Mouse (Mus musculus) liver, adult 2 months (tissue): ENCODE measurements around the gene Ubash3b. TPM values are rescaled to one million over a fixed set of nuclear protein-coding genes. Genes with fewer than 3 reads are reported as not detected.

Source experiments
- DNase-seq: peaks from one replicate; pipeline ENCODE4 v3.0.0-alpha.2; 2011; ENCODE audit warnings: low read depth, low spot score; ENCODE audit errors: extremely low read depth
- H3K27ac ChIP-seq: fragments of 200-500 bp; replicated peaks from 2 replicates; pipeline ENCODE4 v1.5.1; 2012; ENCODE audit warnings: low read depth, mild to moderate bottlenecking, control low read depth, inconsistent platforms, low read length; ENCODE audit not compliant: insufficient read depth
- H3K27me3 ChIP-seq: fragments of 200-500 bp; 2 replicates; pipeline ENCODE4 v1.6.1; 2012; ENCODE audit warnings: mild to moderate bottlenecking, moderate library complexity, low read length, inconsistent platforms; ENCODE audit not compliant: control insufficient read depth, insufficient read depth
- H3K36me3 ChIP-seq: fragments of 200-500 bp; 2 replicates; pipeline ENCODE4 v1.6.1; 2012; ENCODE audit warnings: low read length, inconsistent platforms; ENCODE audit not compliant: control insufficient read depth, insufficient read depth
- H3K4me1 ChIP-seq: fragments of 200-500 bp; 2 replicates; pipeline ENCODE4 v1.6.1; 2011; ENCODE audit warnings: low read length; ENCODE audit not compliant: control insufficient read depth, insufficient read depth
- H3K4me3 ChIP-seq: fragments of 200-500 bp; 2 replicates; pipeline ENCODE4 v1.5.1; 2011; ENCODE audit warnings: low read depth, mild to moderate bottlenecking, control low read depth, low read length, moderate library complexity; ENCODE audit not compliant: insufficient read depth
- H3K79me2 ChIP-seq: fragments of 200-500 bp; 2 replicates; pipeline ENCODE4 v1.6.1; 2012; ENCODE audit warnings: inconsistent platforms, mild to moderate bottlenecking, low read length, moderate library complexity; ENCODE audit not compliant: control insufficient read depth, insufficient read depth
- H3K9ac ChIP-seq: fragments of 200-500 bp; 2 replicates; pipeline ENCODE4 v1.6.1; 2012; ENCODE audit warnings: low read depth, mild to moderate bottlenecking, control low read depth, inconsistent platforms, low read length
- CTCF ChIP-seq: fragments of 200-500 bp; IDR thresholded peaks from 2 replicates; pipeline ENCODE4 v1.5.1; 2011; ENCODE audit warnings: low read depth, low read length, control low read depth
- POLR2A ChIP-seq: fragments of 200-500 bp; IDR thresholded peaks from 2 replicates; pipeline ENCODE4 v1.6.1; 2011; ENCODE audit warnings: low read length, control low read depth; ENCODE audit not compliant: insufficient read depth; ENCODE audit errors: extremely low read depth
- WGBS: fragments of 180-500 bp; shearing (Covaris S2); methylation state at CpG from one replicate; pipeline ENCODE4 v1.1.7; 2018; 5-methylcytosine and 5-hydroxymethylcytosine counted together
- polyA plus RNA-seq: library from polyadenylated mRNA; depleted of rRNA; stranded (reverse); fragments of >200 nt; gene quantifications from 2 replicates; pipeline ENCODE4 v1.2.3, GENCODE M21; 2012
- total RNA-seq: library from RNA; depleted of rRNA; stranded (reverse); fragments of >200 nt; gene quantifications from 2 replicates; pipeline ENCODE4 v1.2.3, GENCODE M21; 2014

Gene Ubash3b
- total and polyA plus RNA-seq, 2 experiments = 0.65 to 0.76 TPM

GRCm38 (mm10) chr9:40983758-40984157 lies 177.7 kb downstream of the Ubash3b start:
- WGBS = 79% methylated on average over 3 of the region's 3 CpGs
- no peaks in the 10 kb centered on the region for H3K79me2 ChIP-seq
- no peak for DNase-seq
- no peaks in the 10 kb centered on the region for H3K36me3 ChIP-seq
- TF ChIP-seq POLR2A (no peak), CTCF (no peak)
- H3K4me1 ChIP-seq = no peaks in the 10 kb centered on the region
- no peak overlapping the region for H3K4me3 ChIP-seq
- H3K27me3 ChIP-seq = no peaks in the 10 kb centered on the region
- H3K27ac ChIP-seq = no peak overlapping the region
- H3K9ac ChIP-seq = no peak overlapping the region

DNA sequence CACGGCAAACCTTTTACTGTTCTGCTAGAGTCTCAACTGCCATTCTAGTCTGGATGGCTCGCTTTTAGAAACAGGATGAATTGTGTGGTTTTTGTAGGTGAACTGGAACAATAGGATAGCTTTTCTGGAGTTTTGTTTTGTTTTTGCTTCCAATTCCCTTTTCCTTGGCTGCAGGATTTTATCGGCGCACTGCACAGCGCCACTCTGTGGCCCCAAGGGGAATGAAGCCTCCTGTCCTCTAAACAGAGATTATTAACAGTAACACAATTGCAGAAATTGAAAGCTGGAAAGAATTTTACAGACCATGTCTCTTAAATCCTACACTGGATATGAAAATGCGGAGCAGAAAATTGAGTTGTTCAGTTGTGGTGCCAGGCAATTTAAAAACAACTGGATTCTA lies 179.0 kb downstream of the Ubash3b start:
- Histone ChIP-seq H3K27ac (no peak overlapping the region), H3K36me3 (no peaks in the 10 kb centered on the region), H3K27me3 (no peaks in the 10 kb centered on the region), H3K4me1 (no peaks in the 10 kb centered on the region), H3K9ac (no peak overlapping the region), H3K79me2 (no peaks in the 10 kb centered on the region), H3K4me3 (no peak overlapping the region)
- TF ChIP-seq CTCF = peak; percentile 67
- TF ChIP-seq POLR2A = no peak
- WGBS = 43% methylated on average over 6 of the region's 6 CpGs
- no peak for DNase-seq

DNA sequence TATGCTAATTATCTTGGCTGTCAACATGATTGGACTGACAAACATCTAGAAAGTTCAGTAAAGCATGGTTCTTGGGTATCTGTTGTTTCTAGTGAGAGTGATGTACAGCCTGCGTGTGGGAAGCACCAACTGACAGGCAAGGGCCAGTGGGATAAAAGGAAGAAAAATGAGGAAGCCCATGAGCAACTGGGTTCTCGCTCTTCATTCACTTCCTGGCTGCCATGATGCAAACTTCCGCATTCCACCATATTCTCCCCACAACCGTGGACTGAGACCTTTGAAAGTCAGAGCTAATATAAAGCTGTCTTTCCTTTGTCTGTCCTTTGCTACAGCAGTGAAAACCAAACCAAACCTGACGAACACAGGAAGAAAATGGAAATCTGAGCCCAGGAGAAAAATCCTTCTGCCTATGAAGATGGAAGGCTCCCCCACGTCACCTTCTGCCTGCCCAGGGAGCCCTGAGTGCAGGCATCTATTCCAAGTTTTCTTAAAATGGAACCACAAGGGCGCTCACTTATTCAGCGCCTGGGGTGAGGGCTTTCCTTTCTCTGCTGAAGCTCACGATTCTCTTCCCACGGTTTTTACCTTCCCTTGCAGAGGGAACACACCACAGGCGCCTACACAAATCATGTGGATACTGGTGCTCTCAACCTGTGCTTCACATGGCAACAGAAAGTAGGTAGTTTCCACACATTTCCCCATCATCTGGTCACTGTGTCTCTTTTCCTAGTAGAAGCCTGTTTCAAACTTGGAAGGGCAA lies 187.3 kb downstream of the Ubash3b start:
- no peak for TF ChIP-seq CTCF
- no peak for TF ChIP-seq POLR2A
- no peak overlapping the region for H3K9ac ChIP-seq
- H3K79me2 ChIP-seq = no peaks in the 10 kb centered on the region
- H3K27ac ChIP-seq = no peak overlapping the region
- no peaks in the 10 kb centered on the region for H3K36me3 ChIP-seq
- peak; percentile 6 for DNase-seq
- 79% methylated on average over 11 of the region's 11 CpGs for WGBS
- 0 out of 2 replicates have a peak, but pooled peaks cover 4% of the 10 kb centered on the region for H3K27me3 ChIP-seq
- H3K4me1 ChIP-seq = no peaks in the 10 kb centered on the region
- no peak overlapping the region for H3K4me3 ChIP-seq

- H3K79me2 ChIP-seq = no peaks in the 10 kb centered on the region
- H3K4me3 ChIP-seq = no peak overlapping the region
- DNase-seq = no peak
- no peak for TF ChIP-seq POLR2A
- no peak for TF ChIP-seq CTCF
- H3K27ac ChIP-seq = no peak overlapping the region
- H3K9ac ChIP-seq = no peak overlapping the region
- no peaks in the 10 kb centered on the region for H3K4me1 ChIP-seq
- peaks cover 18% of the 10 kb centered on the region; the same call in 1 of the 2 replicates for H3K27me3 ChIP-seq
- 44% methylated on average over 7 of the region's 7 CpGs for WGBS
- H3K36me3 ChIP-seq = no peaks in the 10 kb centered on the region
Measured at GRCm38 (mm10) chr9:40964418-40964714, 197.1 kb downstream of the Ubash3b start.

DNA sequence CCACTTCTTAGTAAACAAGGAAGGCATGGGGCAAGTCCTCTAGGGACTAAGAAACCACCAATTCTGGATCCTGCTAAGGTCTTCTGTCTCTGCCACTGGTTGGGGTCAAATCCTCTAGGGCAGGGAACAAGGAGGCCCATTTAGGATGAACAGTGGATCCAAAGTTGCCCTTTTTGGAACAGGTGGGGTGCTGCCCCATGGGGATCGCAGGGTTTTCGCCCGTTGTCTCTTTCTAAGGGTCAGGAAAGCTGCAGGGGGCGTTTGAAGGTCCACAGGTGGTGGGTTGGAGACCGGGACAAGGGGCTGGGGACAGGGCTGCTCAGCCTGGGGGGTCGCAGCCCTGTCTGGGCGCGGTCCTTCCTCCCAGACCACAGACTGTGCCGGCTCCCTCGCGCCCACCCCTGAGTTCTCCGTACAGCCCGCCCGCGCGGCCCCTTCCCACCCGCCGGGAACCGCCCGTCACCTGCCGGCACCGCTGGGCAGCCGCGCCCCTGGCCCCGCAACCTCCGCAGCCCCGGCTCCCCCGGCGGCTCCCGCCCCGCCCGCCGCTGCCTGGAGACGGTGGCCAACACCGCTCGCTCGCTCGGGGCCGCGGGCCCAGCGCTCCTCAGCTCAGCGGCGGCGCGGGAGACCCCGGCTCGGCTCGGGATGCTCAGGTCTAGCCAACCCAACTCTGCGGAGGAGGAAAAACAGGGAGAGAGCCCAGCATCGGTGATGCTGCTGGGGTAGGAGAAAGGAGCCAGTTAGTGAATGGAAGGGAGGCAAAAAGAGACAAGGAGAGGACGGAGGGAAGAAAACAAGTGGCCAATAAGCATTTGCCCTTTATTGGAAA lies 197.7 kb downstream of the Ubash3b start, which contains the start of gene Jhy:
Gene Jhy (minus strand): TSS at position 533 of the 832 bp plus-strand sequence.
- Histone ChIP-seq H3K27ac (no peak within 1 kb of the TSS), H3K79me2 (no peaks in the 10 kb centered on the region), H3K36me3 (no peaks in the 10 kb centered on the region), H3K4me3 (no peak within 1 kb of the TSS), H3K4me1 (no peaks in the 10 kb centered on the region), H3K27me3 (peaks cover 18% of the 10 kb centered on the region; the same call in 1 of the 2 replicates), H3K9ac (no peak within 1 kb of the TSS)
- no peak for DNase-seq
- TF ChIP-seq POLR2A (no peak), CTCF (no peak)
- WGBS = 3% methylated on average over 45 of the region's 51 CpGs
